Mouse (Mus musculus) erythroblast, embryonic 14.5 days (primary cell): ENCODE measurements around the gene Tet2.

Experiments
- GATA1 ChIP-seq: IDR thresholded peaks from 2 replicates; pipeline ENCODE4 v1.6.1; 2012; ENCODE audit warnings: low read length, inconsistent platforms, mixed read lengths
- TAL1 ChIP-seq: IDR thresholded peaks from 3 replicates; pipeline ENCODE4 v1.6.1; 2012; ENCODE audit warnings: low read length, inconsistent platforms, mixed read lengths

DNA sequence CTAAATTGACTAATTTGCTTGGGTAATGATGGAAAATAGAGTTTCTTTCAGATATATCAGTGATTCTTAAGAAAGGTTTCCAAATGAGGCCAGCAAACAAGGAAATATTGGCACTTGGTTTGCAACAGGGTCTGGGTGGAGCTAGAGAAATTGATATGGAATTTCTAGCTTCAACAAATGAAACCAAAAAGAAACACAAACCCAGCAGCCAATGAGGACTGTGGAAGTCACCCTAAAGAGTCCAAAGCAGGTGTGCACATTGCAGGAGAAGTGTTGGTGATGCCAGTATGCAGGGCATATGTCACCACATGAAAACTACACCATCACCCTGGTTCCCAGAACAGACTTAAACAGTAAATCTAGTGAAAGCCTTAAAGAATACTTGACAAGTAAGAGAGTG lies 3.9 kb downstream of the Tet2 start:
- TF ChIP-seq GATA1 = no peak
- no peak for TF ChIP-seq TAL1
